Mouse (Mus musculus): ENCODE measurements at regions not wholly inside any gene's neighbourhood (a gene's known extent, or its start where the extent isn't known, plus 50 kb on each side); places are given as distances from the start of the nearest gene placed in this dataset.

- peak; percentile 15 for DNase-seq (ENCODE audit: low read depth, low spot score)
Measured at GRCm38 (mm10) chr6:13523463-13524202, 84.3 kb downstream of the Tmem168 start.

GRCm38 (mm10) chr6:13514126-13514525 lies 93.8 kb downstream of the Tmem168 start:
- no peak for DNase-seq (ENCODE audit: low read depth, low spot score)

- peak; percentile 26 for DNase-seq (ENCODE audit: low read depth, low spot score)
Measured at GRCm38 (mm10) chr6:13476493-13477129, 131.3 kb downstream of the Tmem168 start.

- peak; percentile 82 for DNase-seq (ENCODE audit: low read depth, low spot score)
Measured at GRCm38 (mm10) chr6:13449160-13449787, 158.6 kb downstream of the Tmem168 start.

- DNase-seq (ENCODE audit: low read depth, low spot score): peak; percentile 62
Measured at GRCm38 (mm10) chr6:13413768-13414167, 189.0 kb upstream of the Vwde start.

DNA sequence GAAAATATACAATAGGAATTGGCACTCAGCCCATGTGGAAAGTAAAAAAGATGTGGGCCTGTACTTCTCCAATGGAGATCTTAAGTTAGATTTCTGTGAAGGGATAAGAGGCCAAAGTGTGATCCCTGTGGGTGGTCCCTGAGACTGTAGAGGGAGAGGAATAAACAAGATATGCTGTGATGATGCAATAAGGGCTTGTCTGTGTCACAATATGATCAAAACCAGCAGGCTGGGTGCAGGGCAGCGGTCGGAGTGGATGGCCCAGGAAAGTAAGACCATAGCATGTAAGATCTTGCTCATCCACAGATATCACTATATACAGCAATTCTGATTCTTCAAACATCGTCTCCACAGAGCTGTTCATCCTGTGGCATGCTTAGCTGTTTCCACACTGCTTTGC lies 188.3 kb upstream of the Vwde start:
- DNase-seq (ENCODE audit: low read depth, low spot score): no peak

DNA sequence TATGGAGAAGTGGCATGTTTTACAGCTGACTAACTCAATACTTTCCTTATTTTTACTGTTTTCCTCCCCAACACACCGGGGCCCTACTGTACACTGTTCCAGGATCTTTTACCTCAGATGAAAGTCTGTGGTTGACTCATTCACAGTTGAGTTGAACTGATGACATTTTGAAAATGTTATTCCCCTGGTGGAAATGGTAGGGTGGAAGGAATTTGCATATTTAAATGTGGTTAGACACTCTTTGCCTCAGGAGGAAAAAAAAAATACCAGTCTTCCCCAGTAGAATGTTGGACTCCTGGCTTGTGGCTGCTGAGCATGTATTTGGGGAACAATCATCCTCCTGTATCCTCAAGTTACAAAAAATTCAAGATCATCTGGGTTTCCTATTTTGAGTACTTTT lies 159.7 kb upstream of the Vwde start:
- DNase-seq (ENCODE audit: low read depth, low spot score): no peak

DNA sequence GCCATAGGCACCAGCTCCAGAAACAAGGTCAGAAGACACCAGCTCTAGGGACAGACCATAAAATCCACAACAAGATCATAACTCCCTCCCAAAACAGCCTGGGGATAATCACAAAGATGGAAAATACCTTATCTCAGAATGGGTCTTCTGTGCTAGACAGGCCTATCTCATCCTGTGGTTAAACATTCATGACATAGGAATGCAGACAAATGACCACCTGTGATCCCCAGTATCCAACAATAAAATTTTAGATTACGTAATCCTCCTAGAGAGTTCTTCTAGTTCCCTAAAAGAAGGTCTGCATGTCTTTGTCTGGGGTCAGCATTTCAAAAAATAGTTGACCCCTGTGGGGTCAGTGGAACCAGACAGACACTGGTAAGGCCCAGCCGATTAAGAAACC lies 158.4 kb upstream of the Vwde start:
- DNase-seq (ENCODE audit: low read depth, low spot score): no peak

GRCm38 (mm10) chr6:13380819-13381218 lies 156.1 kb upstream of the Vwde start:
- DNase-seq (ENCODE audit: low read depth, low spot score): no peak

DNA sequence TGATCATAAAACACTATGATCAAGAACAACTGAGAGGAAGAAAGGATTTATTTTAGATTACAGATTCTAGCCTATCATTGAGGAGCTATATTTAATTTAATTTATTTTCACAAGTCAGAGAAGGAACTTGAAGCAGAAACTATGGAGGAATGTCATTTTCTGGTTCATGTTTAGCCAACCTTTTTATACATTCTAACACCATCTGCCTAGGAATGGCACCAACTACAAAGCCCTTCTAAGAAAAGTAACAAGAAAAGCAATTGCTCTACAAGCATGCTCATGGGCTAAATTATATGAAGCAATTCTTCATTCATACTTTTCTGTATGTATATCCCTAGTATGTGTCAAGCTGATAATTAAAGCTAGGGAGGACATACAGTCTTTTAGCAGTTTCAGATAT lies 155.0 kb upstream of the Vwde start:
- DNase-seq (ENCODE audit: low read depth, low spot score): peak; percentile 41

DNA sequence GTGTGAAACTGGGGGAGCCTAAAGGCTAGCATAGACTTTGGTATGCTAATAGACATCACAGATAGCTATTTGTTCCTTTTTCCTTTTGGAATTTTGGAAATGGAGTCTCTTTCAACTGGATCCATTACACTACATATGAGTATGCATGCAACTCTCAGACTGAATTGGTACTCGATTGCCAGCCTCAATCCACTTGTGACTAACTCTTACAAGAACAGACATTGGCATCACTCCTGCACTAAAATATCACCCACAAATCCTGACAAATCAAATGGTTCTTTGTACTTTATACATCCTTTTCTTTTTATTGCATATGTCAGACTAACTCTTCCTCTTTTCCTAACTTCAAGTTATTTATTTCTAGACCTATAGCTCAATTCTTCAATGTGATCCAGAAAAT lies 149.1 kb upstream of the Vwde start:
- peak; percentile 49 for DNase-seq (ENCODE audit: low read depth, low spot score)

- no peak for DNase-seq (ENCODE audit: low read depth, low spot score)
Measured at GRCm38 (mm10) chr6:13369709-13370296, 145.0 kb upstream of the Vwde start.

Measured in brain, adult 2 months (tissue).